Mouse (Mus musculus) midbrain, embryonic 13.5 days (tissue): ENCODE measurements around the gene Gabrr3. TPM values are rescaled to one million over a fixed set of nuclear protein-coding genes. Genes with fewer than 3 reads are reported as not detected.

Experiments used
- ATAC-seq: fragments of 200-750 bp; cut with Nextera tagmentation; 2 replicates; pipeline ENCODE4 v1.8.0; 2017; ENCODE audit warnings: mild to moderate bottlenecking, moderate TSS enrichment, moderate library complexity
- H3K27ac ChIP-seq: fragments of 300-500 bp; sonication (generic); 2 replicates; pipeline ENCODE4 v1.5.1; 2015; ENCODE audit warnings: inconsistent platforms, mild to moderate bottlenecking, moderate library complexity
- H3K27me3 ChIP-seq: fragments of 300-500 bp; sonication (generic); 2 replicates; pipeline ENCODE4 v1.6.1; 2015; ENCODE audit warnings: mild to moderate bottlenecking, inconsistent platforms
- H3K36me3 ChIP-seq: fragments of 300-500 bp; sonication (generic); 2 replicates; pipeline ENCODE4 v1.6.1; 2015; ENCODE audit warnings: mild to moderate bottlenecking, inconsistent platforms
- H3K4me1 ChIP-seq: fragments of 300-500 bp; sonication (generic); replicated peaks from 2 replicates; pipeline ENCODE4 v1.6.1; 2015; ENCODE audit warnings: inconsistent platforms
- H3K4me2 ChIP-seq: fragments of 300-500 bp; sonication (generic); replicated peaks from 2 replicates; pipeline ENCODE4 v1.6.1; 2015; ENCODE audit warnings: moderate library complexity, mild to moderate bottlenecking, inconsistent platforms
- H3K4me3 ChIP-seq: fragments of 300-500 bp; sonication (generic); replicated peaks from 2 replicates; pipeline ENCODE4 v1.5.1; 2015; ENCODE audit warnings: mild to moderate bottlenecking, inconsistent platforms
- H3K9ac ChIP-seq: fragments of 300-500 bp; sonication (generic); replicated peaks from 2 replicates; pipeline ENCODE4 v1.6.1; 2015; ENCODE audit warnings: mild to moderate bottlenecking, inconsistent platforms
- H3K9me3 ChIP-seq: fragments of 300-500 bp; sonication (generic); 2 replicates; pipeline ENCODE4 v1.6.1; 2016; ENCODE audit warnings: mild to moderate bottlenecking, inconsistent platforms
- WGBS: fragments of 180-500 bp; shearing (Covaris S2); methylation state at CpG from one replicate; pipeline ENCODE4 v1.1.7; 2015; 5-methylcytosine and 5-hydroxymethylcytosine counted together
- polyA plus RNA-seq: library from polyadenylated mRNA; unstranded; fragments of >200 nt; fragmentation: Nextera tagmentation; extraction: Ambion mirVana; gene quantifications from 2 replicates; pipeline ENCODE4 v1.2.1, GENCODE M21; 2015

Gene Gabrr3
- polyA plus RNA-seq, 1 experiment from 2014 or later, result 0.12 TPM

DNA sequence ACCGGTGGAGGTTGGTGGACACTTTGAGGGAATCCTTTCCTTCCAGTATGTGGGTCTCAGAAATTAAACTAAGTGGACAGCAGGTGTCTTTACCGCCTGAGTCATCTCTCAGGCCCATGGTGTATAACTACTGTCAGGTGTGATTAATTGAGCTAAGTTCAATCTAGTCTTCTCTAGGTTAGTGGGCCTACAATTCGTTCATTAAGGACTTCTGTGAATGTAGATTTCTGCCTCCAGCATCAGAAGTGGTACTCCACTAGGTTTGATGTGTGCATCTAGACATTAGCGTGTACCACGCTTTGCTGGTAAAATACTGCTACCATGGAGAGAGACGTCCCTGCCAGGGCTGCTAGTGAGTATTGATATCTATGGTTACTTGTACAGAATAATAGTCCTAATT is 65.4 kb downstream of the Gabrr3 start:
- Histone ChIP-seq H3K4me3 (peak overlapping the region; percentile 66), H3K36me3 (no peaks in the 10 kb centered on the region), H3K9ac (peak overlapping the region; percentile 63; the same call in 1 of the 2 replicates), H3K27ac (no peak overlapping the region), H3K4me2 (peak overlapping the region; percentile 84), H3K9me3 (no peaks in the 10 kb centered on the region), H3K4me1 (peaks cover 6% of the 10 kb centered on the region; the same call in 1 of the 2 replicates), H3K27me3 (no peaks in the 10 kb centered on the region)
- WGBS, result 62% methylated on average over 6 of the region's 6 CpGs
- ATAC-seq, result peak; percentile 18; the same call in 1 of the 2 replicates

GRCm38 (mm10) chr16:59474788-59475187 is 67.7 kb downstream of the Gabrr3 start:
- 19% methylated on average over 1 of the region's 1 CpGs for WGBS
- ATAC-seq, result no peak
- peaks cover 6% of the 10 kb centered on the region; the same call in 1 of the 2 replicates for H3K4me1 ChIP-seq

GRCm38 (mm10) chr16:59477955-59478354 is 70.8 kb downstream of the Gabrr3 start:
- WGBS, result 90% methylated on average over 3 of the region's 3 CpGs
- Histone ChIP-seq H3K27ac (no peak overlapping the region), H3K9ac (no peak overlapping the region), H3K4me3 (no peak overlapping the region), H3K27me3 (no peaks in the 10 kb centered on the region), H3K9me3 (no peaks in the 10 kb centered on the region), H3K4me2 (no peak overlapping the region), H3K36me3 (no peaks in the 10 kb centered on the region), H3K4me1 (no peaks in the 10 kb centered on the region)
- ATAC-seq, result no peak

More at GRCm38 (mm10) chr16:59474788-59475187, 67.7 kb downstream of the Gabrr3 start:
- Histone ChIP-seq H3K27ac (no peak overlapping the region), H3K27me3 (no peaks in the 10 kb centered on the region), H3K36me3 (no peaks in the 10 kb centered on the region), H3K9me3 (no peaks in the 10 kb centered on the region), H3K4me3 (no peak overlapping the region), H3K9ac (no peak overlapping the region), H3K4me2 (no peak overlapping the region)

GRCm38 (mm10) chr16:59487239-59487638 is 80.1 kb downstream of the Gabrr3 start:
- H3K9ac ChIP-seq, result no peak overlapping the region
- no peak overlapping the region for H3K27ac ChIP-seq
- H3K27me3 ChIP-seq, result no peaks in the 10 kb centered on the region
- H3K4me3 ChIP-seq, result no peak overlapping the region
- peaks cover 18% of the 10 kb centered on the region; the same call in 1 of the 2 replicates for H3K36me3 ChIP-seq
- WGBS, result 95% methylated on average over 7 of the region's 7 CpGs
- ATAC-seq, result no peak
- H3K4me2 ChIP-seq, result no peak overlapping the region
- no peaks in the 10 kb centered on the region for H3K9me3 ChIP-seq
- no peaks in the 10 kb centered on the region for H3K4me1 ChIP-seq

DNA sequence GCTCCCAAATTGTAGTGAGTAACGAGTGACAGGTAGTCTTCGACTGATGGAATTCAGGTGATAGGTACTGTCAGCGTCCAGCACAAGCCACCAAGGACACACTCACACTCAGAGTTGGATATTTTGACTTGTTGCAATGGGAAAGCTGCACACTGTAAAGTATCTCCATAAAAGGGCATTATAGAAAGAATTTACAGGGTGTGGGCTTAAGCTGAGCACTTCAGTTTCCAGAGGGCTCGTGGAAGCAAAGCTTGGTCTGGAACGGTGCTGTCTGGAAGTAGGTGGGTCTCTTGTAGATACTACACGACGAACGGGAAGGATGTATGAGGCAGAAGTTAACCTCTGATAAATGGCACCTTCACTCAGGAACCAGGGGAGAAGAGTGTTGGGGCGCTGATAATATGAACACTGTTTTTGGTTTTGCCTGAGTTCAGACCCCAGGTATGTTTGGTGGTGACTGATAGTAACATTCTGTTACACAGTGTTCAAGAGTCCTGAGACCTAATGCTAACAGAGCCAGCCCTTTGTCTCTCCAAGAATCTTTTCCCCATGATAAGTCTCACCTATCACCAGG is 80.9 kb downstream of the Gabrr3 start:
- Histone ChIP-seq H3K9ac (no peak overlapping the region), H3K9me3 (no peaks in the 10 kb centered on the region), H3K4me3 (no peak overlapping the region), H3K27ac (no peak overlapping the region), H3K27me3 (no peaks in the 10 kb centered on the region), H3K36me3 (peaks cover 18% of the 10 kb centered on the region), H3K4me1 (no peaks in the 10 kb centered on the region), H3K4me2 (no peak overlapping the region)
- ATAC-seq, result no peak
- WGBS, result 97% methylated on average over 9 of the region's 9 CpGs

GRCm38 (mm10) chr16:59493199-59493598 is 86.1 kb downstream of the Gabrr3 start:
- no peaks in the 10 kb centered on the region for H3K27me3 ChIP-seq
- no peak overlapping the region for H3K27ac ChIP-seq
- ATAC-seq, result no peak
- no peak overlapping the region for H3K4me2 ChIP-seq
- H3K4me1 ChIP-seq, result no peaks in the 10 kb centered on the region
- H3K36me3 ChIP-seq, result peaks cover 16% of the 10 kb centered on the region
- 92% methylated on average over 14 of the region's 14 CpGs for WGBS
- no peak overlapping the region for H3K9ac ChIP-seq
- H3K4me3 ChIP-seq, result no peak overlapping the region
- H3K9me3 ChIP-seq, result no peaks in the 10 kb centered on the region

- Histone ChIP-seq H3K4me2 (no peak overlapping the region), H3K9me3 (no peaks in the 10 kb centered on the region), H3K36me3 (peaks cover 7% of the 10 kb centered on the region; the same call in 1 of the 2 replicates), H3K27me3 (no peaks in the 10 kb centered on the region), H3K4me1 (no peaks in the 10 kb centered on the region), H3K9ac (no peak overlapping the region), H3K4me3 (no peak overlapping the region), H3K27ac (no peak overlapping the region)
- WGBS, result 93% methylated on average over 1 of the region's 1 CpGs
- no peak for ATAC-seq
Measured at GRCm38 (mm10) chr16:59497947-59498346, 90.8 kb downstream of the Gabrr3 start.

GRCm38 (mm10) chr16:59499180-59499579 is 92.0 kb downstream of the Gabrr3 start:
- no peaks in the 10 kb centered on the region for H3K4me1 ChIP-seq
- no peak overlapping the region for H3K27ac ChIP-seq
- H3K4me2 ChIP-seq, result no peak overlapping the region
- no peaks in the 10 kb centered on the region for H3K9me3 ChIP-seq
- WGBS, result 93% methylated on average over 3 of the region's 3 CpGs
- ATAC-seq, result no peak
- no peaks in the 10 kb centered on the region for H3K27me3 ChIP-seq
- no peak overlapping the region for H3K4me3 ChIP-seq
- 0 out of 2 replicates have a peak, but pooled peaks cover 3% of the 10 kb centered on the region for H3K36me3 ChIP-seq
- H3K9ac ChIP-seq, result no peak overlapping the region

- no peak overlapping the region for H3K27ac ChIP-seq
- WGBS, result 94% methylated on average over 5 of the region's 5 CpGs
- H3K27me3 ChIP-seq, result no peaks in the 10 kb centered on the region
- H3K4me2 ChIP-seq, result no peak overlapping the region
- H3K4me3 ChIP-seq, result no peak overlapping the region
- ATAC-seq, result no peak
- H3K4me1 ChIP-seq, result no peaks in the 10 kb centered on the region
- no peaks in the 10 kb centered on the region for H3K36me3 ChIP-seq
- no peak overlapping the region for H3K9ac ChIP-seq
- no peaks in the 10 kb centered on the region for H3K9me3 ChIP-seq
Measured at GRCm38 (mm10) chr16:59509830-59510229, 102.7 kb downstream of the Gabrr3 start.

Other genes with a start within 250 kb of the Gabrr3 start
- gene Olfr196, start 236.9 kb upstream of the Gabrr3 start, polyA plus RNA-seq, result not detected in 2 replicates
- not detected in 2 replicates for gene Olfr198, start 203.8 kb upstream of the Gabrr3 start, polyA plus RNA-seq
- gene Olfr199, start 187.6 kb upstream of the Gabrr3 start, polyA plus RNA-seq, result not detected in 2 replicates
- not detected in 2 replicates for gene Olfr201, start 134.7 kb upstream of the Gabrr3 start, polyA plus RNA-seq
- gene Olfr202, start 120.5 kb upstream of the Gabrr3 start, polyA plus RNA-seq, result not detected in 2 replicates
- not detected in 2 replicates for gene Olfr203, start 108.5 kb upstream of the Gabrr3 start, polyA plus RNA-seq
- not detected in 2 replicates for gene Olfr204, start 89.1 kb upstream of the Gabrr3 start, polyA plus RNA-seq
- not detected in 2 replicates for gene Olfr205, start 76.2 kb upstream of the Gabrr3 start, polyA plus RNA-seq
- not detected in 2 replicates for gene Olfr206, start 58.1 kb upstream of the Gabrr3 start, polyA plus RNA-seq
- gene Olfr209, start 43.3 kb upstream of the Gabrr3 start, polyA plus RNA-seq, result not detected in 2 replicates
- 11.5 TPM in 2 replicates for gene Riox2, start 64.4 kb downstream of the Gabrr3 start, polyA plus RNA-seq
- 2.1 and 2.6 TPM in 2 replicates for gene Crybg3, start 193.6 kb downstream of the Gabrr3 start, polyA plus RNA-seq
- gene Arl6, start 232.1 kb downstream of the Gabrr3 start, polyA plus RNA-seq, result 49.7 and 54.8 TPM in 2 replicates